ENCODE assay signal across 13 mouse cellular contexts in genomic region chr10:93760429-93760828, GRCm38 (mm10).
"Had no signal": no experiment of that assay in that cellular context is flagged by ENCODE, and none has a peak within 500 bp of the region (broad histone marks: within the 10 kb centered on the region; RNA-seq: fewer than 3 reads in every experiment).

No protein-coding gene starts in this region.

- H3K36me3 ChIP-seq: limb, embryonic 15.5 days; liver, embryonic 12.5 days; midbrain, embryonic 10.5 days; neural tube, embryonic 12.5 days had no signal

- H3K27ac ChIP-seq: kidney, postnatal 0 days; limb, embryonic 15.5 days; liver, embryonic 12.5 days; midbrain, embryonic 10.5 days; neural tube, embryonic 12.5 days had no signal

- H3K4me1 ChIP-seq: limb, embryonic 15.5 days had no signal

- H3K4me3 ChIP-seq: limb, embryonic 15.5 days; liver, embryonic 12.5 days; midbrain, embryonic 10.5 days; neural tube, embryonic 12.5 days had no signal

- H3K9ac ChIP-seq: limb, embryonic 15.5 days; liver, embryonic 12.5 days; lung, embryonic 14.5 days; neural tube, embryonic 12.5 days had no signal

- DNase-seq: kidney, adult 11 months; kidney, adult 9 months; lung, embryonic 14.5 days; lung, postnatal 10 days; lung, postnatal 4 days; midbrain, embryonic 14.5 days; retina, postnatal 1 day; thymus, postnatal 4 days had no signal

- ATAC-seq: liver, embryonic 12.5 days had no signal

- H3K27me3 ChIP-seq: limb, embryonic 15.5 days; liver, embryonic 12.5 days; neural tube, embryonic 12.5 days had no signal

- H3K9me3 ChIP-seq: limb, embryonic 15.5 days; liver, embryonic 12.5 days; midbrain, embryonic 10.5 days; neural tube, embryonic 12.5 days had no signal

- H3K4me2 ChIP-seq: limb, embryonic 15.5 days; liver, embryonic 12.5 days; lung, embryonic 14.5 days; neural tube, embryonic 12.5 days had no signal
